Mouse (Mus musculus): ENCODE measurements around the gene Mesp1.
"Not testable (repeated sequence)": the region's sequence is repeated elsewhere in the genome, so short reads cannot be mapped to it uniquely, and the experiment has no call there.

Gene Mesp1

GRCm38 (mm10) chr7:79792635-79793421, 760 bp downstream of the Mesp1 start:
- in situ Hi-C loops (cut with MboI, MseI) = no loop called here

GRCm38 (mm10) chr7:79789812-79790211, 3.8 kb downstream of the Mesp1 start:
- in situ Hi-C loops (cut with MboI, MseI) = not testable (repeated sequence)

GRCm38 (mm10) chr7:79786295-79786694, 7.3 kb downstream of the Mesp1 start:
- in situ Hi-C loops (cut with MboI, MseI) = no loop called here

- in situ Hi-C loops (cut with MboI, MseI) = no loop called here
Measured at GRCm38 (mm10) chr7:79782516-79782855, 11.1 kb downstream of the Mesp1 start.

- in situ Hi-C loops (cut with MboI, MseI) = no loop called here
Measured at GRCm38 (mm10) chr7:79781826-79782515, 11.6 kb downstream of the Mesp1 start.

- in situ Hi-C loops (cut with MboI, MseI) = no loop called here
Measured at GRCm38 (mm10) chr7:79780647-79781626, 12.7 kb downstream of the Mesp1 start.

- in situ Hi-C loops (cut with MboI, MseI) = no loop called here
Measured at GRCm38 (mm10) chr7:79771561-79772512, 21.8 kb downstream of the Mesp1 start.

GRCm38 (mm10) chr7:79769664-79770063, 23.9 kb downstream of the Mesp1 start:
- in situ Hi-C loops (cut with MboI, MseI) = no loop called here

- in situ Hi-C loops (cut with MboI, MseI) = no loop called here
Measured at GRCm38 (mm10) chr7:79765991-79766390, 27.6 kb downstream of the Mesp1 start.

- in situ Hi-C loops (cut with MboI, MseI) = no loop called here
Measured at GRCm38 (mm10) chr7:79762106-79762505, 31.5 kb downstream of the Mesp1 start.

GRCm38 (mm10) chr7:79761124-79761876, 32.3 kb downstream of the Mesp1 start:
- in situ Hi-C loops (cut with MboI, MseI) = no loop called here

GRCm38 (mm10) chr7:79759766-79760165, 33.8 kb downstream of the Mesp1 start:
- in situ Hi-C loops (cut with MboI, MseI) = no loop called here

GRCm38 (mm10) chr7:79758176-79758575, 35.4 kb downstream of the Mesp1 start:
- in situ Hi-C loops (cut with MboI, MseI) = no loop called here

GRCm38 (mm10) chr7:79756334-79756733, 37.3 kb downstream of the Mesp1 start:
- in situ Hi-C loops (cut with MboI, MseI) = no loop called here

GRCm38 (mm10) chr7:79749511-79749910, 44.1 kb downstream of the Mesp1 start:
- in situ Hi-C loops (cut with MboI, MseI) = no loop called here

GRCm38 (mm10) chr7:79747659-79748058, 45.9 kb downstream of the Mesp1 start:
- in situ Hi-C loops (cut with MboI, MseI) = no loop called here

- in situ Hi-C loops (cut with MboI, MseI) = no loop called here
Measured at GRCm38 (mm10) chr7:79744585-79744984, 49.0 kb downstream of the Mesp1 start.

GRCm38 (mm10) chr7:79744051-79744450, 49.5 kb downstream of the Mesp1 start:
- in situ Hi-C loops (cut with MboI, MseI) = no loop called here

GRCm38 (mm10) chr7:79742659-79743536, 50.7 kb downstream of the Mesp1 start, which contains the start of the genes Pex11a and Wdr93:
Gene Pex11a (minus strand): TSS chr7:79743131.
Gene Wdr93 (plus strand): TSS chr7:79743163.
- in situ Hi-C loops (cut with MboI, MseI) = no loop called here

All from regulatory T cell (primary cell).